Mouse (Mus musculus): ENCODE measurements around the gene B230118H07Rik. TPM values are rescaled to one million over a fixed set of nuclear protein-coding genes. Genes with fewer than 3 reads are reported as not detected.

Gene B230118H07Rik
- polyA plus RNA-seq, 1 experiment = 0.46 TPM

GRCm38 (mm10) chr2:101520503-101520902 is 128.8 kb downstream of the B230118H07Rik start:
- H3K27me3 ChIP-seq (ENCODE audit: control insufficient read depth, insufficient read depth, low read length) = no peaks in the 10 kb centered on the region
- H3K4me1 ChIP-seq (ENCODE audit: control insufficient read depth, insufficient read depth, insufficient read length, low read length) = no peaks in the 10 kb centered on the region
- no peak overlapping the region for H3K4me3 ChIP-seq (ENCODE audit: low read depth, low read length)
- WGBS = 79% methylated on average over 1 of the region's 1 CpGs
- H3K27ac ChIP-seq (ENCODE audit: insufficient read depth, low read depth, low read length) = no peak overlapping the region
- TF ChIP-seq POLR2A (IDR thresholded peaks at IDR 0.05; ENCODE audit: low read depth, low read length) = no peak
- no peak for TF ChIP-seq CTCF (IDR thresholded peaks at IDR 0.05; ENCODE audit: extremely low read depth, insufficient read length, insufficient replicate concordance, low read depth, low read length)
- H3K36me3 ChIP-seq (ENCODE audit: control insufficient read depth, insufficient read depth, low read length) = no peaks in the 10 kb centered on the region

DNA sequence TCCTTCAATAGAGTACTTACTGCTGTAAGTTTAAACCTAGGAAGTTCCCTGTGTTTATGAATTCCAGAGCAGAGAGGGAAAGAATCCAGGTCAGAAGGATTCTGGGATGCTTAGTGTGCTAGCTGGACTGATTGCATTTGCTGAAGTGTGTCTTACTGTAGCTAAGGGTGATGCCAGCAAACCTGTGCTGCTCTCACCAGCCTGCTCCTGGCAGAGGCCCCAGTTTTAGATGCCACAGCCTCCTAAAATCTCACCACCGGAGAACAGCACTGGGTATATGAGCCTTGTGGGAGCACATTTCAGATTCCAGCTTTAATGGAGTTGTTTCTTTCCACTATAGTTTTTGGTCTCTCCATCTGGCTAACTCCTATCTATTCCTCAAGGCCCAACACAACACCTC is 129.4 kb downstream of the B230118H07Rik start:
- no peaks in the 10 kb centered on the region for H3K4me1 ChIP-seq (ENCODE audit: control insufficient read depth, insufficient read depth, insufficient read length, low read length)
- H3K36me3 ChIP-seq (ENCODE audit: control insufficient read depth, insufficient read depth, low read length) = no peaks in the 10 kb centered on the region
- no peak overlapping the region for H3K4me3 ChIP-seq (ENCODE audit: low read depth, low read length)
- TF ChIP-seq CTCF (IDR thresholded peaks at IDR 0.05; ENCODE audit: extremely low read depth, insufficient read length, insufficient replicate concordance, low read depth, low read length) (no peak), POLR2A (IDR thresholded peaks at IDR 0.05; ENCODE audit: low read depth, low read length) (no peak)
- no peaks in the 10 kb centered on the region for H3K27me3 ChIP-seq (ENCODE audit: control insufficient read depth, insufficient read depth, low read length)
- 81% methylated on average over 1 of the region's 1 CpGs for WGBS
- H3K27ac ChIP-seq (ENCODE audit: insufficient read depth, low read depth, low read length) = no peak overlapping the region

Other genes with a start within 250 kb of the B230118H07Rik start
- not detected in 2 replicates for gene Rag2, start 24.8 kb downstream of the B230118H07Rik start, polyA plus RNA-seq (2012; rRNA removed)
- not detected in 2 replicates for gene Rag1, start within 50 bp of the B230118H07Rik start, polyA plus RNA-seq (2012; rRNA removed)
- 3.0 and 5.6 TPM in 2 replicates for gene Traf6, start 28.9 kb upstream of the B230118H07Rik start, polyA plus RNA-seq (2012; rRNA removed)
- 0.98 and 3.9 TPM in 2 replicates for gene Prr5l, start 233.5 kb upstream of the B230118H07Rik start, polyA plus RNA-seq (2012; rRNA removed)
- 16.8 and 23.6 TPM in 2 replicates for gene Commd9, start 236.7 kb upstream of the B230118H07Rik start, polyA plus RNA-seq (2012; rRNA removed)